Mouse (Mus musculus) CH12.LX (cell line): ENCODE data around the gene Pitpnm3. TPM values are rescaled to one million over a fixed set of nuclear protein-coding genes. Genes with fewer than 3 reads are reported as not detected.

Experiments used
- DNase-seq: peaks from one replicate; pipeline ENCODE4 v3.0.0-alpha.2; 2013; ENCODE audit errors: extremely low read depth
- H3K27ac ChIP-seq: 2 replicates; pipeline ENCODE4 v1.5.1; 2012; ENCODE audit warnings: low read depth, mild to moderate bottlenecking, control low read depth, moderate library complexity; ENCODE audit not compliant: insufficient read depth
- H3K27me3 ChIP-seq: replicated peaks from 2 replicates; pipeline ENCODE3; 2012; ENCODE audit warnings: inconsistent platforms
- H3K36me3 ChIP-seq, 2 experiments: replicated peaks in 1 of 2; 2 replicates each; pipeline versions ENCODE3 to v1.6.1; 2012; ENCODE audit warnings: inconsistent platforms in 1 of 2, low read length in 1 of 2, mild to moderate bottlenecking in 1 of 2, mixed read lengths in 1 of 2, moderate library complexity in 1 of 2; ENCODE audit not compliant: control insufficient read depth in 1 of 2, insufficient read depth in 1 of 2
- H3K4me1 ChIP-seq, 2 experiments: 2 replicates each; pipeline ENCODE4 v1.6.1; 2012; ENCODE audit warnings: inconsistent platforms in 1 of 2, moderate library complexity in 1 of 2; ENCODE audit not compliant: insufficient read depth in 2 of 2, control insufficient read depth in 1 of 2
- H3K4me2 ChIP-seq: 2 replicates; pipeline ENCODE4 v1.6.1; 2012; ENCODE audit warnings: low read depth, mild to moderate bottlenecking, control low read depth; ENCODE audit not compliant: poor library complexity, insufficient read depth, severe bottlenecking
- H3K4me3 ChIP-seq, 3 experiments: fragments of 150-350 bp in 1 of 3; sonication (generic) in 1 of 3; replicated peaks in 1 of 3; 2 replicates each; pipeline versions ENCODE3 to v1.5.1; 2011 to 2012; ENCODE audit warnings: low read depth in 2 of 3, low read length in 2 of 3, mild to moderate bottlenecking in 2 of 3, moderate library complexity in 2 of 3, control low read depth in 1 of 3, improper control_type of control experiment in 1 of 3, inconsistent platforms in 1 of 3, mixed read lengths in 1 of 3; ENCODE audit not compliant: poor library complexity in 1 of 3
- H3K79me2 ChIP-seq: replicated peaks from 2 replicates; pipeline ENCODE4 v1.6.1; 2012; ENCODE audit warnings: mild to moderate bottlenecking, moderate library complexity; ENCODE audit not compliant: control insufficient read depth, poor library complexity, insufficient read depth, severe bottlenecking; ENCODE audit errors: extremely low read depth
- H3K9ac ChIP-seq: 2 replicates; pipeline ENCODE4 v1.6.1; 2012; ENCODE audit warnings: low read depth, mild to moderate bottlenecking, control low read depth, moderate library complexity; ENCODE audit not compliant: insufficient read depth
- H3K9me3 ChIP-seq: replicated peaks from 2 replicates; pipeline ENCODE3; 2012; ENCODE audit warnings: low read length, inconsistent platforms, mixed read lengths
- CTCF ChIP-seq, 2 experiments: IDR thresholded peaks in 1 of 2; conservative IDR thresholded peaks in 1 of 2; 2 replicates each; pipeline ENCODE4 v1.5.1; 2011 to 2012; ENCODE audit warnings: low read depth in 2 of 2, low read length in 2 of 2, improper control_type of control experiment in 1 of 2, inconsistent platforms in 1 of 2, mild to moderate bottlenecking in 1 of 2, moderate library complexity in 1 of 2
- ELF1 ChIP-seq: IDR thresholded peaks from 2 replicates; pipeline ENCODE4 v1.6.1; 2014; ENCODE audit warnings: low read depth, mild to moderate bottlenecking, inconsistent platforms, low read length, improper control_type of control experiment
- HCFC1 ChIP-seq: IDR thresholded peaks from 2 replicates; pipeline ENCODE4 v1.6.1; 2012; ENCODE audit warnings: low read depth, mild to moderate bottlenecking, inconsistent platforms, low read length, improper control_type of control experiment
- MEF2A ChIP-seq: IDR thresholded peaks from 2 replicates; pipeline ENCODE4 v1.6.1; 2014; ENCODE audit warnings: low read depth, mild to moderate bottlenecking, inconsistent platforms, low read length, improper control_type of control experiment, borderline replicate concordance
- MYC ChIP-seq: IDR thresholded peaks from 2 replicates; pipeline ENCODE4 v1.6.1; 2011; ENCODE audit warnings: low read depth, mild to moderate bottlenecking, improper control_type of control experiment, low read length
- NRF1 ChIP-seq: IDR thresholded peaks from 2 replicates; pipeline ENCODE4 v1.6.1; 2014; ENCODE audit warnings: low read depth, mild to moderate bottlenecking, inconsistent platforms, low read length, improper control_type of control experiment, moderate library complexity
- RAD21 ChIP-seq: IDR thresholded peaks from 2 replicates; pipeline ENCODE4 v1.6.1; 2011; ENCODE audit warnings: low read depth, mild to moderate bottlenecking, low read length, improper control_type of control experiment, moderate library complexity
- SMC3 ChIP-seq: IDR thresholded peaks from 2 replicates; pipeline ENCODE4 v1.6.1; 2011; ENCODE audit warnings: low read depth, low read length, improper control_type of control experiment
- TCF12 ChIP-seq: IDR thresholded peaks from 2 replicates; pipeline ENCODE4 v1.6.1; 2014; ENCODE audit warnings: low read depth, mild to moderate bottlenecking, inconsistent platforms, low read length, improper control_type of control experiment
- UBTF ChIP-seq: IDR thresholded peaks from 2 replicates; pipeline ENCODE4 v1.6.1; 2012; ENCODE audit warnings: low read depth, mild to moderate bottlenecking, inconsistent platforms, low read length, improper control_type of control experiment, moderate library complexity
- ZC3H11A ChIP-seq: IDR thresholded peaks from 2 replicates; pipeline ENCODE4 v1.6.1; 2012; ENCODE audit warnings: low read depth, mild to moderate bottlenecking, inconsistent platforms, low read length, improper control_type of control experiment
- ZMIZ1 ChIP-seq: IDR thresholded peaks from 2 replicates; pipeline ENCODE4 v1.6.1; 2012; ENCODE audit warnings: low read depth, mild to moderate bottlenecking, inconsistent platforms, low read length, improper control_type of control experiment
- ZNF384 ChIP-seq: IDR thresholded peaks from 2 replicates; pipeline ENCODE4 v1.6.1; 2012; ENCODE audit warnings: low read depth, low read length, improper control_type of control experiment, inconsistent platforms
- dilution Hi-C: fragments of 300-500 bp; cut with MboI; formaldehyde crosslinking; loops from 2 replicates; pipeline ENCODE4 v1.14.3; 2020; ENCODE audit warnings: low sequenced_read_pairs; ENCODE audit not compliant: extremely low pct_unique_long_range_greater_than_20kb, extremely low pct_ligation_motif_present
- in situ Hi-C: fragments of 300-500 bp; cut with MboI; formaldehyde crosslinking; loops from 3 replicates; pipeline ENCODE4 v1.14.3; 2019; ENCODE audit warnings: low sequenced_read_pairs, low pct_ligation_motif_present, low pct_unique_long_range_greater_than_20kb, mixed read lengths
- polyA plus RNA-seq: library from polyadenylated mRNA; unstranded; fragments of >175 nt; gene quantifications from 2 replicates; pipeline ENCODE4 v1.2.1, GENCODE M21; 2012; ENCODE audit warnings: low read depth; ENCODE audit not compliant: insufficient read length
- total RNA-seq, 2 experiments: library from RNA; depleted of rRNA; stranded (reverse); fragments of 300-350 nt in 1 of 2; fragments of >200 nt in 1 of 2; gene quantifications; 2 replicates each; pipeline ENCODE4 v1.2.3; 2012 to 2014

Gene Pitpnm3
- total and polyA plus RNA-seq, 3 experiments: 0.08 to 0.59 (median 0.31) TPM

- Histone ChIP-seq H3K27me3 (peaks cover 19% of the 10 kb centered on the region), H3K4me1 (peaks cover 0 to 22% of the 10 kb centered on the region in 2 experiments; a peak in 2 of 4 replicates), H3K4me3 (no peak overlapping the region), H3K9ac (no peak overlapping the region), H3K36me3 (peaks cover 0 to 3% of the 10 kb centered on the region in 2 experiments), H3K9me3 (no peaks in the 10 kb centered on the region), H3K4me2 (no peak overlapping the region), H3K27ac (no peak overlapping the region), H3K79me2 (no peaks in the 10 kb centered on the region)
- dilution Hi-C loops (no loop called here), in situ Hi-C loops (no loop called here)
- TF ChIP-seq HCFC1: no peak
- TF ChIP-seq ZNF384: no peak
- TF ChIP-seq MYC: no peak
- TF ChIP-seq MEF2A: no peak
- no peak for TF ChIP-seq TCF12
- no peak for DNase-seq
Measured at GRCm38 (mm10) chr11:72145877-72146248, 10.3 kb upstream of the Pitpnm3 start.

DNA sequence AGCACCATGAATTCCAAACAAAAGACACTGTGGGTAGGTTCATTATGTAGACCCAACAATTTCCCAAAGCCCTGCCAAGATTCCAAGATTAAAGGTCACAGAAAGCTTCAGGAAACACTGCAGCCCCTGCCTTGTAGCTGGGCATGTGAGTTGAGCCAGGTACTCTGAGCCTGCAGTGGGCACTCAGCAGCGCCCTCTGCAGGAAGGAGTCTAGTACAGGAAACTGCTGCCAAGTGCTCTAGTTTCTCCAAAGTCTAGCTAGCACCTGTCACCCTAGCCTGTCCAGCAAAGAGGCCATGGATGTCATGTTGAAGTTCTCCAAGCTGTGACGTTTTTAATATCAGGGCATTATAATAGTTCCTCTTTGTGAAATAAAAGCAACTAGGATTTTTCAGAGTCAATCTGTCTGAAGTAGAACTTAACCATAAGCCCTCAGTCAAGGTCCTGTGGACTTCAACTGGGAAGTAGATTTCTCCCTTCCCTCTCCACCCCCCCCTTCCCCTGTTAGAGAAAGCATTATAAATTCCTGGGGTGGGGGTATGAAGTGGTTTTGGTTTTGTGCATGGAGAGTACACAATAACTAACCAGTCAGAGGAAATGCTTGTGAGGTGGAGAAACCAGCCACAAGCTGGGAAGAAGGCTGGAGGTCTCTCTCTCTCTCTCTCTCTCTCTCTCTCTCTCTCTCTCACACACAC lies 9.8 kb upstream of the Pitpnm3 start:
- peak; percentile 71 for DNase-seq
- dilution Hi-C loops: no loop called here
- TF ChIP-seq ZMIZ1: no peak
- TF ChIP-seq CTCF (conservative IDR thresholded peaks at IDR 0.05 in 1 of 2, IDR thresholded peaks at IDR 0.05 in 1 of 2; ENCODE audit: low read depth in 2 of 2, low read length in 2 of 2): peak; percentile 81 to 83
- TF ChIP-seq TCF12: no peak
- TF ChIP-seq RAD21: peak; percentile 58
- peak; percentile 83 for TF ChIP-seq SMC3
- TF ChIP-seq ELF1: peak; percentile 10; the same call in 1 of the 2 replicates
- 0 out of 2 replicates have a peak, but pooled peaks have one; percentile 5 for TF ChIP-seq ZC3H11A

GRCm38 (mm10) chr11:72142889-72143288 lies 7.3 kb upstream of the Pitpnm3 start:
- no peaks in the 10 kb centered on the region for H3K9me3 ChIP-seq
- H3K4me2 ChIP-seq: no peak overlapping the region
- H3K36me3 ChIP-seq: no peaks in the 10 kb centered on the region
- dilution Hi-C loops: no loop called here
- H3K4me1 ChIP-seq: peaks cover 0 to 10% of the 10 kb centered on the region in 2 experiments; a peak in 2 of 4 replicates
- H3K27me3 ChIP-seq: peaks cover 45% of the 10 kb centered on the region
- H3K4me3 ChIP-seq: no peak overlapping the region
- in situ Hi-C loops: loop anchor here (5.0 kb wide), 1 partner anchor 86 kb away; no protein-coding TSS in a partner anchor
- H3K79me2 ChIP-seq: no peaks in the 10 kb centered on the region
- no peak for DNase-seq
- H3K9ac ChIP-seq: no peak overlapping the region
- H3K27ac ChIP-seq: no peak overlapping the region
- TF ChIP-seq ELF1 (no peak), NRF1 (0 out of 2 replicates have a peak, but pooled peaks have one; percentile 18), UBTF (no peak)

More for the DNA sequence above, 9.8 kb upstream of the Pitpnm3 start:
- Histone ChIP-seq H3K27me3 (peaks cover 24% of the 10 kb centered on the region), H3K36me3 (peaks cover 0 to 3% of the 10 kb centered on the region in 2 experiments), H3K4me1 (peaks cover 0 to 22% of the 10 kb centered on the region in 2 experiments; a peak in 2 of 4 replicates), H3K27ac (no peak overlapping the region), H3K4me3 (no peak overlapping the region), H3K9me3 (no peaks in the 10 kb centered on the region), H3K79me2 (no peaks in the 10 kb centered on the region), H3K4me2 (no peak overlapping the region), H3K9ac (no peak overlapping the region)
- in situ Hi-C loops: no loop called here
